Mouse (Mus musculus) frontal cortex, postnatal 10 days (tissue): Measurements from ENCODE around the gene Gm17662.

Experiments used
- DNase-seq, 2 experiments: peaks; one replicate each; pipeline ENCODE4 v3.0.0; 2022; ENCODE audit warnings: low spot score in 2 of 2, mixed read lengths in 1 of 2

Gm17662 gene

GRCm38 (mm10) chr4:104857029-104857428 lies at the start of gene Gm17662:
Gene Gm17662, plus strand, starts transcription at chr4:104857329.
- DNase-seq, result no peak

DNA sequence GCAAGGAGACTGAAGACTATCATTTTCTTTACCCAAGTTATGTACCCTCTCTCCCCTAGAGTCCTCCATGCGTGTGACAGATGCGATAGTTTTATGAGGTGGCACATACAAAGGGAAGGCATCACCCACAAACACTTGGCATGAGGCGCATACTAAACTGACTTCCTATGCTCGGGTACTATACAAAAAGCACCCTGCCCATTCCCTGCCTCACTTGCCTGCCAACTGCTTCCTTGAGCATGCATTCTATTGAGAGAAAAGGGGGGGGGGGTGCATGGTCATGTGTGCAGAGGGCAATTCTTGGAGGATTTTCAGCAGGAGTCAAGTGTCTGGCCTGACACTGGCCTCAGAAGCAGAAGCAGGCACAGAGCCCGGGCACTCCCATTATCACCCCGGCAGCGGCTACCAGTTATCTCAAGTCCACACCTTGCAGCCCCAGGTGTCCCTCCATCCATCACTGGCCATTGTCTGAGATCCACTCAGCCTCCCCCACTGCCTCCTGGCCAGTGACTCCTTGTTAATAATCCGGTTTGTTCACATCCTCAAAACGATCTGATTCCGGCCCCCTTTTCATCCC lies 46.3 kb upstream of the Gm17662 start:
- no peak for DNase-seq

DNA sequence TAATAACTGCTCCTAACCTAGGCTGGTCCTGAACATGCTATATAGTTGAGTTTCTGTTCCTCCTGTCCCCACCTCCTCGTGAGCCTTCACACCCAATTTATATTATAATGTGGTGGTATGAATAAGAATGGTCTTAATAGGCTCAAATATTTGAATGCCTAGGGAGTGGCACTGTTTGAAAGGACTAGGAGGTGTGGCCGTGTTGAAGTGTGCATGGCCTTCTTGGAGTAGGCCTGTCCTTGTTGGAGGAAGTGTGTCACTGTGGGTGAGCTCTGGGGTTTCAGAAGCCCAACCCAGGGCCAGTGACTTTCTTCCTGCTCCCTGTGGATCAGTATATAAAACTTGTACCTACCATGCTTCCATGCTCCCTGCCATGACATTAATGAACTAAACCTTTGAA lies 43.5 kb upstream of the Gm17662 start:
- no peak for DNase-seq

- no peak for DNase-seq
These were observed 40.5 kb upstream of the Gm17662 start for GRCm38 (mm10) chr4:104816519-104817232.

DNA sequence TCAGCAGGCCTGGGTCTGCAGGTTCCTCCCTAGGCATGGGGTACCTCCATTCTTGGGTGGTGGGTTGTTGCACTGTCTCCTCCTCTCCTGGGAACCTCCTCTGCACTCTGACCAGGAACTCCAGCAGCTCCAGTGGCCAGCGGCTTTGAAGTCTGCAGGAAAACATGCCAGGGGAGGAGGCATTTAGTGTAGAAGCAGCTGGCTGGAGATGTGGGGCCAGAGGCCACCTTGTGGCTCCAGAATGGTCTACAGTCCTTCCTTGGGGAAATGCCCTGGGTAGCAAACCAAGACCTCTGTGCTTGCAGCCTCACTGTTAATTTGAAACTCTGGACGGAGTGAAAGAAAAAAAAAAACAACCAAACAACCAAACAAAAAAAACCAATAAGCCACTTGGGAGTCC lies 39.6 kb upstream of the Gm17662 start:
- DNase-seq, result no peak

DNA sequence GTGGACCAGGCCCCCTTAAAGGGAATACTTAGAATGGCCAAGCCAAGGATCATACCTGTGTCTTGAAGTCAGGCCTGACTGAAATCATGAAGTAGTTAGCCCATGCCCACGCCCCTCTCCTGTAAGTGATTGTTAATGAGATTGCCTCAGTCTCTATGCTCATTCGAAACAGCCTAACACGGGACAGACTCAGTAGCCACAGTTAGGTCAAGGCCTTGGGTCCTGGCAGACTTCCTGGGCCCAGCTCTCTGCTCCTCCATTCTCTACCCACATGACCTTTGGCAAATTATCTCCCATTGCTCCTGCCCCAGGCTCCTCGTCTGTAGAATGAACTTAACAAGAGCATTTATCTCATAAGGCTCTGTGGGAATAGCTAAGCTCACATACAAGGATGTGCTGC lies 38.1 kb upstream of the Gm17662 start:
- no peak for DNase-seq

DNA sequence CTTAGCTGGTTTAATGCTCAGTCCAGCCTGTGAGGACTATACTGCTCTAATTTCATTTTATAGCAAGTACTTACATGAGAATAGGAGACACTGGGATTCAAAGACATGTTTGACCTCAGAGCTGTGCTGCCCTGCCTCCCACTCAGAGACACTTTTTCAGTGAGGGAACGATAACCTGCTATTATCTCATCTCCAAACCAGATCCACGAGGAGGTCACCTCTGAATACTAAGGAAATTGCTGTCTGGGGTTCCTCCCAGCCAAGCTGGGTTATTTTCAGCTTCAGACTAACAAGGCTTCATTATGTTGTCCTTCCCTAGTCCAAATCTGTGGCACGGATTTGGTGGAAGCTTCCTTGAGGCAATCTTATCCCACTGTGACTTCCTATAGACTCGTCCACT lies 37.2 kb upstream of the Gm17662 start:
- DNase-seq, result no peak

DNA sequence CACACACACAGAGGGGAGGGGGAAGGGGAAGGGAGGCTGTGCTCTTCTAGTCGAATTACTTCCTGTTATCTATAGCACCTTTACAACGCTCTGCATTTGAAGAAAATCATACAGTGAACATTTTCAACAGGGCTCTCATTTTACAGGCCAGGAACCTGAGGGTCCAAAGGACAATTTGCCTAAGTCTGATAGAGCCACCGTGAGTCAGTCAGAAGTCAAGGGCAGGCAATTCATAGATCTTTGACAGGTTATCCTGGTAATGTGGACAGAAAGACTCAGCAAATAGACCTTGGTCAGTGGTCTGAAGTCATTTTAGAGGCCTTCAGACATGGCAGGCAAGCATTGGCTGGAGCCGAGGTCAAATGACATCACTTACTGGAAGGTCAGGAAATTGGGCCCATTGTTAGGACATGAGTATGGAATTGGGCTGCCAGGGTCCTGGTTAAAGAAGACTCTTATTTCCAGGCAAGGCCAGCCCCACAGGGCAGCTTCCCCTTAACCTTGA lies 33.5 kb upstream of the Gm17662 start:
- DNase-seq, result no peak

GRCm38 (mm10) chr4:104824381-104825077 lies 32.6 kb upstream of the Gm17662 start:
- no peak for DNase-seq

DNA sequence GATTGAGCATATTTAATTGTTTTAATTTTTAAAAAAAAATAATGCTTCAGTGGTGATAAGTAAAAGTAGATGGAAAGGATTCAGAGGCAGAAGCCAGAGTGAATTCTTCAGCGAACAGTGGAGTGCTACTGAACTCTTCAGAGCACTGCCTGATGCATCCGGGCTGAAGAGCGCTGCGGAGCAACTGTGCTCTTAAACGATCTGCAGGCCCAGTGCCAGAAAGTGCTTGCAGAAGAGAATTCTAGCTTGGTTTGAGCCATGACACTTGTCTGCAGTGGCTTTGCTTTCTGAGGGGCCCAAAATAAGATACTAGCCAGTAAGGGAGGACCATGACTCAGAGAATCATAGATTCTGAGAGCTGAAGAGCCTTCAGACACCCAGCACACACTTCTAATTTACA lies 28.2 kb upstream of the Gm17662 start:
- DNase-seq, result no peak

DNA sequence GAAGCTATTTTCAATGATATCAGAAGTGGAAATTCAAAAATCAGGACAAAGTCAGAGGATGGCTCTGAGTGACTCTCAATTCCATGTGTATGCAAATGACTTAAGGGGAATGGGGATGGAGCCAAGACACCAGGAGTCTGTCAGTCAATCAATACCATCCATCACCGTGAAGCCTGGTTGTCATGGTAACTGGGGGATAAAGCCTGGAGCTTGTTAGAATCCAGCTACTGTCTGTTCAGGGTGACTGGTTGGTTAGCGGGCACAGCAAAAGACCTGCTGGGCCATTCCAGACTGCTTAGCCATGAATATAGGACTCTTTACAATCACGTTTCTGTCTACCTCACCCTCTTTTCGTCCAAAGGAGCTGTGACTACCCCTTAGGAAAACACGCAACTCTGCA lies 22.0 kb upstream of the Gm17662 start:
- no peak for DNase-seq

GRCm38 (mm10) chr4:104838342-104838741 lies 18.8 kb upstream of the Gm17662 start:
- DNase-seq, result no peak

DNA sequence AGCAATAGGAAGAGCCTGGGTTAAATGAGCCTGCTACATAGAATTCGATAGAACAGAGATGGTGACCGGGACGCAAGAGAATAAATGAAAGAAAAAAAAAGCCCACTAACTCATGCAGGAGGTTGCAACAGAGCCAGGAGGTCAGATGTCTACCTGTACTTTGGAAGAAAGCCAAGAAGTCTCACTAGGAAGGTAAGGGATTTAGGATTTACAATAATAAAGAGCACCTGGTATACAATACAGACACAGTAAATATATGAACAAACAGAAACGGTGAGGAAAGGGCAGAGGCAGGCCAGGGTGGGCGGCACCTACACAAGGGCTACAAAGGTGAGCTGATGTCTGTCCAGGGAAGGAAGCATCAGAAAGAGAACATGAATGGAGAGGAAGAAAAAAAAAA lies 14.9 kb upstream of the Gm17662 start:
- DNase-seq, result no peak

DNA sequence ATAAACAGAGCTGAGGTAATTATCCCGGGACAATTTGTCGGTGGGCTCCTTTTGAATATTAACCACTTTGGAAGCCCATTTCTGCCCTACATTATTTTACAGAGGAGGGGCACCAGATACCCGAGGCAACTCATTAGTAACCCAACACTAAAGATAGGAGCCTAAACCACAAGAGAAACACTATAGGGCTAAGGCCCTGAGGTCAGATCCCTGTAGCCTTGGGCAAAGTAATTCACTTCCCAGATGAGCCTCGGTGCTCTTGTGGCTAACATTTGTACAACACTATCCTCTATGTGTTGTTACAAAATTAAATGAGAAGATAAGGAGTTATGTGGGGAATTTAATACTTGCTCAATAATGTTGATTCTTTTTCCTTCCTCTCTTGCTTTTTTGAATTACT lies 13.6 kb upstream of the Gm17662 start:
- no peak for DNase-seq

DNA sequence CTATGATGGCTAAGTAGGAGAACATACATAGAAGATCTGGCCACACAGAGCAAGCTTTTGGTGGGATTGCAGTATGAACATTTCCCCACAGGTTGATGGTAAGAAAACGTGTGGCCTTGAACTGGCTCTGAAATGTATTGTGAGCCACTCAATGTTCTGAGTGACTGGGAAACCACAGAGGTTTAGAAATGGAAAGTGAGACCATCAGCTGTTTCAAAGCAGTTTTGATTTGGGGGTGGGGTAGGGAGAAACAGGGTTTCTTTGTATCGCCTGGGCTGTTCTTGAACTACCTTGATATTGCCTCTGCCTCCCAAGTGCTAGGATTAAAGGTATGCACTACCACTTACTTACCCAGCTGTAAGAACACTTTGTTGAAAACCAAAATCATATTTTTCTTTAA lies 1.9 kb upstream of the Gm17662 start:
- DNase-seq, result no peak

DNA sequence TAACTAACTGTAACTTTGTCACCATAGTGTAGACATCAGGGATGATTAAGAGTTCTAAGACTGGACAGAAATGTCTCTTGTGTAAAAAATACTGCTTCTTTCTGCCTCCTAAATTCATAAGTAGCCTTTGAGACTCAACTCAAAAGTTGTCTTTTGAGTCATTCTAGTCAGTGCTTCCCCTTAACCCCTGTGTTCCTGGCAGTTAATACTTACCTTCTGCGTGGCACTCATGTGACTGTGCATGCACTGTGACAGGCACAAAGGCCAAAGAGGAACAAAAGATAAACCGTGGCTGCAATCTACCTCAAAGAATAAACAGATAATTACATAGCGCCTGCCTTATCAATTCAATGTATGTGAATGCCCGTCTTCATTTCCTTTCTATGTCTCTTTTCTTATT lies 694 bp downstream of the Gm17662 start:
- DNase-seq, result no peak

GRCm38 (mm10) chr4:104861241-104861640 lies 4.1 kb downstream of the Gm17662 start:
- DNase-seq, result no peak

DNA sequence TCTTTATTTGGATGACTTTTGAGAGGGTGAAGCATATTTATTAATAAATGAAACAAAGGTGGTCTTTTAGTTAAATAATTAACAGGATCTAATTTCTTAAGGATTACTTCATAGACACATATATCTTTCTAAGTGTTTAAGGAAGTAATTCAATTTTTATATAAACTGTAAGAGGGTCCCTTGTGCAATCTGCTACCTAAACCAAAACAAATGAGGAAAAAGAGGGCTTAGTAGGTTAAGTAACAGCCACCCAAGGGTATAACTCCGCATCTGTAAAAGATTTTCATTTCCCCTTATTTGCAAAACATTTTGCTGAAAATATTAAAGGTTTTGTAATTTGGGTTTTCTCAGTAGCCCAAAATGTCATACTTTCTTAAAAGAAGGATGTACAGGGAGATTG lies 7.3 kb downstream of the Gm17662 start:
- no peak for DNase-seq

DNA sequence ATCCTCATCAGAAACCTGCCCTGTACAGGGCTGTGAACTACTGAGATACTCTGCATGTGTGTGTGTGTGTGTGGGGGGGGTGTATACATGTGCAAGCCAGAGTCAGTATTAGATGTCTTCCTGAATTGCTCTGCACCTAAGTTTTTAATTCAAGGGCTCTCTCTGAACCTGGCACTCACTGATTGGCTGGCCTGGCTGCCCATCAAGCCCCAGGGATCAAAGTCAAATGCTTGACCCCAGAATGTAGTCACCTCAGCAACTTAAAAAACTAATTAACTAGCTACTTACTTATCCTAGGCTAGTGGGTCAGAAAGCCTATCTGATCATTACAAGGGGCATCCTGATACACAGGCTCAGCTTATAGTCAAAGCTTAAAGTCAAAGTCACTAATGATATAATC lies 12.5 kb downstream of the Gm17662 start:
- DNase-seq, result no peak

DNA sequence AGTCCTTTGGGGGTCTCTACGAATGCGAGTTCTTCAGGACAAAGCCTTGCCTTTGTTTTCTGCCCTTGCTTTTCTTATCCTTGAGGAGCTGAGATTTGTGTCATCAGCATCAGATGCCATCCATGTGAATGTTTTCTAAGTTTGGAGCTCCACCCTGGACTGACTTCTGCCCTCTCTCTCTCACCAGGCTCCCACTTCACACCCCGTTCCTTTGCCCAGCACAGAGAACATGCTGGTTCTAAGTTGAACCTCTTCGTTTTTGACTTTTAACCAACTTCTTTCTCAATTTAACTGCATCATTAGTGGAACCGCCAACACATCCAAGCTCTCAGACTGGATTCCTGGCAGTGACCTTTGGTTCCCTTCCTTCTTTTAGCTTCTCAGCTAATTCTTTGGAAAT lies 13.1 kb downstream of the Gm17662 start:
- no peak for DNase-seq

DNA sequence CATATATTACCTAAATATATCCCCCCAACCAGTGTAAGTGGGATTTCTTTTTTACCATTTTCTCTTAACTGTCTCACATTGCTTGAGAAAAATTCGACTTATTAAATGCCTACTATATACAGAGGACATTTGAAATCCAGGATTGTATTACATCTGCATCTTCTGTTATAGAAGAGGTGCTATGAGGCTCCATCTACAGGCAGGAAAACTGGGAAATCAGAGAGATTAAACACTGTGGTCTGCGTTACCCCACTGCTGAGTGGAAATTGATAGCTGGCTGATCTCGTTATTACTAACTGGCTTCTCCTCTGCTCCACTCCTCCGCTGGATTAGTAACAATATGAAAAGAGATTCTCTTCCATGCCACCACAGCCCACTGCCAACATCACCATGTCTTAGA lies 18.7 kb downstream of the Gm17662 start:
- DNase-seq, result no peak

DNA sequence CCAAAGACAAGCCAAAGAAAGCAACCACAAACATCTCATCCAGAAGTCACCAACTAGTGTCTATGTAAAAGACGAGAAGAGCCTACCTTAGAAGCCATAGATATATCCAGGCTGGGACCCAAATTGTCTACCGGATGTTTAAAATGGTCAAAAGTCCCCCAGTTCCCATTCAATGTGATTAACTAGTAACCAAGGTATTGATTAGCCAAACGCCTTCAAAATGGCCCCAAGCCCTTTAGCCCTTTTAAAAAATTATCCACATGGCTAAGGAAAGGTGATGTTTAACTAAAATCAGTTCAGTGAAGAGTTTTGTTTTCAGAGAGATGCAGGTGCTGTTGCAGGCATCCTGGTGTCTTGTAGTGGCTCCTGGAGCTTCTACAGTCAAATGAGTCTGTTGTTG lies 19.2 kb downstream of the Gm17662 start, which contains the start of gene C8a:
Gene C8a, minus strand, starts transcription at position 76 of the 400 bp plus-strand sequence.
- no peak for DNase-seq

DNA sequence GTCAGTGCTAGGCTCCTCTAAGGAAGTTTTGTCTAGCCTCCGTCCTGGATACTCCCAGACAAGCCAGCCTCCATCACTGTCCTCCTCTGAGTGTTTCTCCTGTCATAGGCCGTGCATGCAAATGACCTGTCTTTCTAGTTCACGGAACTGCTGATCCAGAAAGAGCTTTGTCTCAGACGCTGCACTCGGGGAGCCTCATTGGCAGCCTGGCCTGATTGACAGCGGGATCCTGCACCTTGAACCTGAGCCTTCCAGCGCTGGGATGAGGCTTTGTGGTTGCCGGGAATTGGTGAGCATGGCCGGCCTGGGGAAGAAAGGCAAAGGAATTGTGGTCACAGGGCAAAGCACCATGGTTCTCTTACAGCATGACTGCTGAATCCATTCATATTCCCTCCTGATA lies 30.4 kb downstream of the Gm17662 start:
- DNase-seq, result no peak
